Mouse (Mus musculus): ENCODE data around the gene Vat1l.

DNA sequence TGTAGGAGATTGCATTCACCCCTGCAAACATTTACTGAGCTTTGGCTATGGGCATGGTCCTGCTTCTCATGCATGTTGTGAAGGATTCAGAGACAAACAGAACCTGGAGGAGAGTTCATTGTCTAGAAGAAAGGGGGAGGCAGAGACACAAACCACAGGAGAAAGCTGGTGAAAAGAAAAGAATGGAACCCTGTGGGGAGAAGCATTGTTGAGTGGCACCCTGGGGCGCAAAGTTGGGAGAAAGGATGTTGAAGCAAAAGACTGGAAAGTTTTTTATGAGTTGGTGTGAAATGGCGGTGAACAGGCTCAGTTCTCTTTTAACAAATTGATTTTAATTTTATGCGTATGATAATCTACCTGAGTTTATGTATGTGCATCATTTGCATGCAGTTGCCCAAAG, 178.8 kb downstream of the Vat1l start:
- TF ChIP-seq POLR2A (IDR thresholded peaks at IDR 0.05; ENCODE audit: borderline replicate concordance, extremely low read depth, low read depth, low read length) = no peak
- TF ChIP-seq CTCF (IDR thresholded peaks at IDR 0.05; ENCODE audit: insufficient read depth, low read length) = no peak

All from lung, adult 2 months (tissue).